Mouse (Mus musculus) T-cell, adult 2 months (primary cell): ENCODE results near the gene Brms1.

Experiments used
- DNase-seq: peaks from one replicate; pipeline ENCODE4 v3.0.0; 2022; ENCODE audit warnings: low spot score

The Brms1 gene

DNA sequence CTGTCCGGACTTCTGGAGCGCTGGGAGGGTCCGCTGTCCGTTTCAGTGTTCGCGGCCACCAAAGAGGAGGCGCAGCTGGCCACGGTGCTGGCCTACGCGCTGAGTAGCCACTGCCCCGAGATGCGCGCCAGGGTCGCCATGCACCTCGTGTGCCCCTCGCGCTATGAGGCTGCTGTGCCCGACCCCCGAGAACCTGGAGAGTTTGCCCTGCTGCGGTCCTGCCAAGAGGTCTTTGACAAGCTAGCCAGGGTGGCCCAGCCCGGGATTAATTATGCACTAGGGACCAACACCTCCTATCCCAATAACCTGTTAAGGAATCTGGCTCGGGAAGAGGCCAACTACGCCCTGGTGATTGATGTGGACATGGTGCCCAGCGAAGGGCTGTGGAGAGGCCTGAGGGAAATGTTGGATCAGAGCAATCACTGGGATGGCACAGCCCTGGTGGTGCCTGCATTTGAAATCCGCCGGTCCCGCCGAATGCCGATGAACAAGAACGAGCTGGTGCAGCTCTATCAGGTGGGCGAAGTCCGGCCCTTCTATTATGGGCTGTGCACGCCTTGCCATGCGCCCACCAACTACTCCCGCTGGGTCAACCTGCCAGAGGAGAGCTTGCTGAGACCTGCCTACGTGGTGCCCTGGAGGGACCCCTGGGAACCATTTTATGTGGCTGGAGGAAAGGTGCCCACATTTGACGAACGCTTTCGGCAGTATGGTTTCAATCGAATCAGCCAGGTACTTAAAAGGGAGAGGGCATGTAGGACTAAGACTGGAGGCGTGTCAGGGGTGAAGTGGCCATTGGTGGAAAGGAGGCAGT is 1.6 kb upstream of the Brms1 start:
- no peak for DNase-seq

DNA sequence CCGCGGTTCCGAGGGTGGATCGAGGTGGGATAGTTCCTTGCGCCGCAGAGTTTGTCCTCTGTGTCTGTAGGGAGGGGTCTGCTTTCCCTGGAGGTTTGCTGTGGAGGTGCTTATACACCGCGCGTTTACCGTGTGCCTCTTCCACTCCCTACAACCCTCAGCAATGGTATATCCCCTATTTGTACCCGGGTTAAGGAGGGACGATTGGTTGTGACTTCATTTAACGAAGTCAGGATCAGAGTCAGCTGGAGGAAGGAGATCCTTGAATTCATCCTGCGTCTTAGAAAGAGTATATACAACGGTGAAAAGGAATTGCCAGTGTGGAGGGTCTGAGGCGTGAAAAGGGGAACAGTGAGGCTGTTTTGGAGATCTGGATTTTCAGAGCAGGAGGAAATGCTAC is 434 bp downstream of the Brms1 start:
- no peak for DNase-seq

DNA sequence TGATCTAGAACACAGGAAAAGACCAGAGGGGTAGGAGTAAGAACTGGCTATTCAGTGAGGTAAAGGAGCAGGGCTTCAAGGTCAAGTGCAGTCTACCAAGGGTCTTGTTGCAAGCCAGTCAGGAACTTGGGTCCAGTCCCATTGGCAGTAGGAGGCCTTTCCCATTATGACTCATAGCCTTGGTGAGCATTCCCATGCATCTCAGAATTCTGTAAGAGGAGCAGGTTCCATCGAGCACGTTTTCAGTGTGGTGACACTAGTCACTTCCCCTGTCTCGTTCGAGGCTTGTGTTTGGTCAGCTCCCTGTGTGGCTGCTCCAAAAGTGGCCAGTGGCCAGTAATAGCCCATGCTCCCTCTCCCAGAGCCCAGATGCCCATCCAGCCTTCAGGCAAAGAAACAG is 4.4 kb downstream of the Brms1 start:
- no peak for DNase-seq

DNA sequence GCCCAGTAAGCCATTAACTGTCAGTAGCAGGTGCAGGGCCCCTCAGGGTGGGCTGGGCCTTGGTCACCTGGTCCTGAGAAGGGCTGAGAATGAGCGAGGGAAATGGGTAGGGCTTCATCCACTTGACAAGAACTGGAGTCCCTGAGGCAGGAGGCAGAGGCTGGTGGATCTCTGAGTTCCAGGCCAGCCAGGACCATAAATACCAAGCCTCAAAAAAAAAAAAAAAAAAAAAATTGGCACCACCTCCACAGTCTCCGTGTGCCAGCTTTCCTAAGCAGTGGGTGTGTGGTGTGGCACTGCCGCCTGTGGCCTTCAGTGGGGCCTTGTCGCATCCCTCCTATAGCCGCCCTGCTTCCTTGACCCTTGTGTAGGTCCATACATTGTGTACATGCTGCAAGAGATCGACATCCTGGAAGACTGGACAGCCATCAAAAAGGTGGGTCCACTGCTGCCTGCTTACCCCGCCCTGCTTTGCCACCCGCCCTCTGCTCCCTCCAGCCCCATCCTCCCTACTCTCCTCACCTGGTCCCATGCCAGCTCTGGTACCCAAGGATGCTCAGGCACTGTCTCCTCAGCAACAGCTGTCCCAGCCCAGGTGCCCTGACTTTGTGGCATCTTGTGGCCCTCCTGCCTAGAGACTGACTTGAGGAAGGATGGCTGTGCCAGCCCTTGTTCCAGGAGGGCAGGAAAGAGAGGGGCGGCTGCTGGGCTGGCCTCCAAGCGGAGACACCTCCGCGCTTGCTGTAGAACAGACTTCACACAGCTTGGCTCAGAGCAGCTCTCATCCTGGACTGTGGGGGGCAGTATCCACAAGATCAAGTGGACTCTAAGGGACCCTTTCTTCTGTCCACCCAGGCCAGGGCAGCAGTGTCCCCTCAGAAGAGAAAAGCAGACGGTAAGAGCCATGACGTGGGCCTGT is 7.2 kb downstream of the Brms1 start:
- DNase-seq: no peak

DNA sequence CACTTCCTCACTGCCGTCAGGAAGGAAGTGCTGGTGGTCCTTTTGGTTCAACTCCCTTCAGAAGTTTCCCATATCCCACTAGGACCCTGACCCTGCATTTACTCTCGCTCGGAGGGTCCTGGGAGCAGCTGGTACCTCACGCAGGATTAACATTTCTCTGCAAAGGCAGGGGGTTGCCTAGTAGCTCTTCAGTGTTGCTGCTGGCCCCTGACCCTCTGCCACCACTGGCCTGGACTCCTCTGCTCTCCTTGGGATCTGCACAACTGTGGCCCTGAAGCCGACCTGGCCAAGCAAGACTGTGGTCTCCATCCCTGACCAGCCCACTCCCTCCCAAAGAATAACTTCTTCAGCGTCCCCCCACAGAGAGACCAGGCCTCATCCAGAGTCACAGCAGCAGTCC is 8.2 kb downstream of the Brms1 start:
- DNase-seq: no peak

DNA sequence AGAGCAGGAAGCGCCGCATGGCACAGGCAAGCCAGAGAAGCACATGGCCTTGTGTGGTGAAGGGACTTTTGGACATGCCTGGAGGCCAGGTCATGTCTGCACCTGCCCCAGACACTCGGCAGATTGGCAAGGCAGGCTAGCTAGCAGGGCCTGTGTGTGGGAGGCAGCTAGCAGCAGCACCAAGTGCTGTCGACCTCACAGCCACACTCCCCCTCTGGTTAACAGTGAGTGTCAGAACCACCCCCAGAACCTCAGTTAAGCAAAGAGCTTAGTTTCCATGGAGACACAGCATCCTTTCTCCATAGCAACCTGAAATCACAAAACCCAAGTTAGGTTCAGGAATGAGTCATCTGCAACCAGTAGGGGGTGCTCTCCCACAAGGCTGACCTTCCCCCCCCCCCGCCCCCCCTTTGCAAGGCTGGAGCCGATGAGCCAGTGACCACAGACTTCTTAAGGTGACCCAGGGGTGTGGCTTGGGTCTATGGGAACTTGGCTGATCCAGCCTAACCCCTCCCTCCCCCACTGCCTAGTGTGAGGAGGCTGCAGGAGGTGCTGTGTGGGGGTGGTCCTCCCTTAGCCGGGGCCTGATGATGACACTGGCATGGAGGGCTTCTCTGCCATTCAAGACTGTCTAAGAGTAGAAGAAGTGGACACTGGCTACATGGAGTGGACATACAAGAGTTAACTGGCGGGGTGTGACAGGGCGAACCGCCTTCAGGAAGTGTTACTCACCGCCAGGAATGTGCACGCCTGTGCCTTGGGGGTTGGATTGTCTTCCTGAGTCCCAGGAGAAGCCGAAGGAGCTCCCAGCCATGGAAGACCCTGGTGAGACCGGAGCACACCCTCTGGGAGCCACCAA is 9.1 kb downstream of the Brms1 start, which contains the start of gene Rin1:
TSS of gene Rin1 (plus strand) at position 435 of the 859 bp plus-strand sequence.
- DNase-seq: peak; percentile 54

DNA sequence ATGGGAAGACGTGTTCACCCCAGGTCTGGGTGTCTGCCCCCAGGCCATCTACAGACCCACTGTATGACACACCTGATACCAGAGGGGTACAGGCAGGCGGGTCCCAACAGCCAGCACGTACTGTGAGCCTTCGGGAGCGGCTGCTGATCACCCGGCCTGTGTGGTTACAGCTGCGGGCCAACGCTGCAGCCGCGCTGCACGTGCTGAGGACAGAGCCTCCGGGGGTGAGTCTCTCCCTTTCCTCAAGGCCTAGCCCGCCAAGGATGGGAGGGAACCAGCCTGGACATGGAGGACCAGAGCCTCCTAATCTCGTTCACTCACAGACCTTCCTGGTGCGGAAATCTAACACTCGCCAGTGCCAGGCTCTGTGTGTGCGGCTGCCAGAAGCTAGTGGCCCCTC is 9.9 kb downstream of the Brms1 start:
- DNase-seq: no peak

DNA sequence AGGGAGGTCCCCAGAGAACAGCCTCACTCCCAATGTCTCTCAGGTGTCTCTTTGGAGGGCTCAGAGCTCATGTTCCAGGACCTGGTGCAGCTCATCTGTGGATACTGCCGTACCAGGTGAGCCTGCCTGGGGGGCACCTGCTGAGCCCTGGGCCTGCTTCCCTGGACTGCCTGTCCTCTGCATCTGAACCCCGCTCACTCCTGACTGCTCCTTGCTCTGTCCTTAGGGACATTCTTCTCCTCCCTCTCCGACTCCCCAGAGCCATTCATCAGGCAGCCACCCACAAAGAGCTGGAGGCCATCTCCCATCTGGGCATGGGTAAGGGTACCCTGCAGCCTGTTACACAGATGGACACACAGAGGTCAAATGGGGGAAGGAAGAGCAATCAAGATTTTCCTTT is 10.4 kb downstream of the Brms1 start:
- no peak for DNase-seq

DNA sequence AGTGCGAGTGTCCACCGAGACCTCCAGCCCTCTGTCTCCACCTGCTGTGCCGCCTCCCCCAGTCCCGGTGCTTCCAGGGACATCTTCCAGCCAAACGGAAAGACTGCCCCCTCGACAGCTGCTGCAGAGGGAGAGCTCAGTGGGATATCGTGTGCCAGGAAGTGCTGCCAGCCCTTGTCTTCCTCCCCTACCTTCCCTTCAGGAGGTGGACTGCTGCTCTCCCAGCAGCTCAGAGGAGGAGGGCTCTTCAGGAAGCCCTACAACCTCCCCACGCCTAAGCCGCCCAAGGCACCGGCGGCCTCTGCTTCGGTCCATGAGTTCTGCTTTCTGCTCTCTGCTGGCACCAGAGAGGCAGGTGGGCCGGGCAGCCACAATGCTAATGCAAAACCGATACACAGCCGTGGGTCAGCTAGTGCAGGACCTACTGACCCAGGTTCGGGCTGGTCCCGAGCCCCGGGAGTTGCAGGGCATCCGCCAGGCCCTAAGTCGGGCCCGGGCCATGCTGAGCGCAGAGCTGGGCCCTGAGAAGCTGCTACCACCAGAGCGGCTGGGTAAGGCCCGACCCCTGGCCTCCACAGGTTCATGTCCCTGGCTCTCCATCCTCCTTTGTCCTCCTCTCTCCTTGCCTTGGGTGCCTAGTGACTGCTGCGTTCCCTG is 11.1 kb downstream of the Brms1 start:
- DNase-seq: no peak

DNA sequence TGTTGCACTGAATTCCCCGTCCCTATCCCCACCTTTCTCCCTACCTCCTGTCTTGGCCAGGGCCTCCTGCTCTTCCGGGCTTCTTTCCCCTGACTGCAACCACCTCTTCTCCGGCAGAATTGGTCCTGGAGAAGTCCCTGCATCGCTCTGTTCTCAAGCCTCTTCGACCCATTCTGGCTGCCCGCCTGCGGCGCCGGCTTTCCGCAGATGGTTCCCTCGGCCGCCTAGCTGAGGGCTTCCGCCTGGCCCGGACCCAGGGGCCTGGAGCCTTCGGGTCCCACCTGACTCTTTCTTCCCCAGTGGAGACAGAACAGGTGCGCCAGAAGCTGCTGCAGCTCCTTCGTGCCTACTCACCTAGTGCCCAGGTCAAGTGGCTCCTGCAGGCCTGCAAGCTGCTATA is 11.7 kb downstream of the Brms1 start:
- no peak for DNase-seq

DNA sequence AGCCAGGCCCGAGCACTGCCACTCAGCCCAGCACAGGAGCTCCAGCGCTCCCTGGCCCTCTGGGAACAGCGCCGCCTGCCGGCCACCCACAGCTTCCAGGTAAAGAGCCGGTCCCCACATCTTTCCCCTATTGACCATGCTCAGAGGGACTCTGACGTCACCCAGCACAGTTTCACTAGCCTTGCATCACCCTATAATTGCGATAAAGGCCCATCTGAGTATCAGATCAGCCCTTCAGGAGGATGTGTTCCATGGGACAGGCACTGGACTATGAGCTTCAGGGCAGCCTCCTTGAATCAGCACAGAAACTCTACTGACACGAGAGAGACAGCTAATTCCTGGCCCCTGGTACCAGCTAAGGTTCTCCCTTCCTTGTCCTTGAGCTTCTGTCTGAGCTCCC is 12.8 kb downstream of the Brms1 start:
- peak; percentile 50 for DNase-seq

DNA sequence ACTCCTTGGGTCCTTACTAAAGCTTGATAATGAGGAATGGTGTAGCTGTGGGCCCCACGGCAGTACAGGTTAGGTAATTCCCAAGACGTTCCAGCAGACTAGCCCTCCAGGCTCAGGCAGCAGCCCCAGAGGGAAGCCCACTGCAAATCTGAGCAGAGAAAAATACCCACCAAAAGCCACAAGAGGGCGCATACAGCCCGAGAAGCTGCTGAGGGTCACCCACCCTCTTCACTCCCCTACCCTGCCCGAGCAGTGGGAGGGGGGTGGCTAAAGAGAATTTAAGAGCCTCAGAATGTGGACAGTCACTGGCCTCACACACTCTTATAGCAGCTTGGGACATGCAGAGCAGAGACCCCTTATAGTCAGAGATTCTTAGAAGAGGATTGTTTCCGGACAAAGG is 15.1 kb downstream of the Brms1 start:
- no peak for DNase-seq

DNA sequence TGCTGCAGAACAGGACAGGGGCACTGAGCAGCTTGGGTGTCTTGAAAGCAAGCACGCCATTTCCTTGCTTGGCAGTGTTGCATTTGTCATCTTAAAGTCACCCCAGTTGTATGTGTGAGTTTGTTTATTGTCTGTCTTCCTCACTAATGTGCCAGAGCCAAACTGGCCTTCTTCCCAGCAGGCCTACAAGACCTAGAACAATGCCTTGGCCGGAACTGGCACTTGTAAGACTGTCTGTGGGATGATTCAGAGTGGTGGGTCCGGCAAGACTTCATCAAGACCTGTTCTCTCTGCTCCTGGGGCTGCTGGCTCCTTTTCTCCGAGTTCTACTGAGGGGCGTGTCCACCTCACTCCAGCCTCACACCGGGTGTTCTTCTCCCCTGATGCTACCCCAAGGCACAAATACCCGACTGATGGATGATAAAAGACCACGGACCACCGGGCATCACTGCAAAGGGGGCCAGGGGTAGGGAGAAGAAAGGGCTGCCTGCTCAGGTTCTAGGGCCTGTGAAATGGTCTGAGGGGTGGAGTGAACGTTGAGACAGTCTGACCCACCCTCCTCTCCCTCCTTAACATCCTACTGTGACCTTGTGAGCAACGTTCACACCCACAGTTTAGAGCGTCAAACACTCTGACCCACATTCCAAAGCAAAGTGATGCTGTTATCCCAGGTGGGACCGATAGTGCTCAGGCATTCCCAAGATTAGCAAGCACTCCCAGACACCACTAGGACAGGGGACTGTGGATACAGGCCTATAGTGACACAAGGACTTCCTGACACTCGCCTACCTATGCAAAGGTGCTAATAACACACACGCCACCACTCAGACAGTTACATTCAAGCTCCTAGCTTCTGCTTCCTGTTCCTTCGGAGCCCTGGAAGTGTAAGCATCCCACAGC is 17.0 kb downstream of the Brms1 start:
- DNase-seq: no peak

DNA sequence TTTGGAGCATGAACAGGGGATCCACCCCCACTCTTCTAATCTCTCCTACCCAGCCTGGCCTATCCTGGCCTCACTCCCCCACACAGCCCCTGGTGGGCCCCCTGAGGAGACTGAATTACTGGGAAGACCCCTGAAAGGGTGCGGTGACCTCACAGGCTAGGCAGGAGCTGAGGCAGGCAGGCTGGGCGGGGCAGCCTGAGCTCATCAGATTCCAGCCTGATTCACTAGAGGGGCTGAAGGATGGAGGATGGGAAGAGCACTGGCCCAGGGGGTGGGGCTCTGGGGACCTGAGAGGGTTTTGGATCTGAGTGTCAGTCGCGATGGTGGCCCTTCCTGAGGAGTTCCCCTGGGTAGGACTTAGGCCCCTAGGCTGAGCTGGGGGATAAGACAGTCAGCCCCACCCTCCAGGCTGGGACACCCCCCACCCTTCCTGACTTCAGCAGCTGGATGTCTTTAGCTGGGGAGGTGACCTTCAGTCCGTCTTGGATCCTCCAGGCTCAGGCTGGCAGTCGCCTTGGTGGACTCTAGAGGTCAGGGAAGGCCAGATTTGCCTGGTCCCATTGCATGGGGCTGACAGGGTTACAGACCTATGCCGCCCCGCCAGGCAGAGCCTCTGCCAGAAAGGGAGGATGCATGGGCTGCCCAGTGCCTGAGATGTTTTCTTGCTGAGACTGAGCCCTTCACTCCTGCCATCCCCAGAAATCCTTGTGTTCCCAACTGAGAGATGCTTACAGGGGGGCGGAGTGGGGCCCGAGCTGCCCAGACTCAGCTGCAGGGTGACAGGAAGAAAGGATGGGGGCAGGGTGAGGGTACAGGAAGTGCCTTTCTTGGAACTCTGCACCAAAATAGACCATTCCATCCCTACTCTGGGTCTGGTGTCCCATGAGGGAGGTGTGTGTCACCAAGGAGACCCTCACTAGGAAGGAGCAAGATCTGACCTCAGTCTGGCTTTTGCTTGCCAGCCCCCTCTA is 17.9 kb downstream of the Brms1 start:
- DNase-seq: no peak

DNA sequence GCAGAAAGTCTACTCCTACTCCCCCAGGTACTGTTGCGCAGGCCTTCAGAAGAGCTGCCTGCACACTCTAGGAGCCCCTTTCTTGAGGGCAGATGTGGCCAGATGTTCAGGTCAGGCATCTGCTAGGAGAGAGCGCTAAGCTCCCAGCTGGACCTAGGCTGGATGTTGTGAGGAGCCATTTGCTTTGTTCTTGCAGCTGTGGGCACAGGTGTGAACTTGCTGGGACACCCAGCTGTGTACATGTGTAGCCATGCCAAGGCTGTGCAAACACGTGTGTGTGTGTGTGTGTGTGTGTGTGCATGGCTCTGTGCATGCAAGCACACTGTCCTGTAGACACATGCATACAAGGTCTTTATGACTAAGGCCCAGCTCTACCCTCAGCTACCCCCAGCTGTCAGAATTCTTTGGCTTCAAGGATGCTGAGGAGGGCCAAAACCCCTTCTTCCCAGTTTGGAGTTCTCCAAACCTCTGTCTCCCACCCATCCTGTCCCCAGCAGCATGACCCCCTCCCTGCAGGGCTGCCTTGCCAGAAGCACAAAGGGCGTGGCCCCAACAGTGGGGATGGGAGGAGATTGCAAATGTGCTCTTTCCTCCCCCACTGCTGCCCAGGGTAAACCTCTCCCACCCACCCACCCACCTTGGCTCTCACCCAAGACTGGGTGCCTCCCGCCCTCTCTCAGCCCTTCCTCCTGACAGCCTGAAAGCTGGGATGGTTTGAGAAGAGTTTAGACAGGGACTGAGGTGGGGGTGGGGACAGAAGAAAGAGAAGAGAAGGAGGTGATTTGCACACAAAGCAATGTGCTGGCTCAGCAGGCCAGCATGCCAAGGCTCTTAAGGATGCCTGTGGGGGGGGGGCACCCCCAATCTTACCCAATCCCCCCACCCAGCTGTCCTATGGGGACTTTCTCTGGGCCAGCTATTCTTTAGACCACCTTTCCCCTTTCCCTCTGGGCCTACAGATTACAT is 19.5 kb downstream of the Brms1 start:
- no peak for DNase-seq

DNA sequence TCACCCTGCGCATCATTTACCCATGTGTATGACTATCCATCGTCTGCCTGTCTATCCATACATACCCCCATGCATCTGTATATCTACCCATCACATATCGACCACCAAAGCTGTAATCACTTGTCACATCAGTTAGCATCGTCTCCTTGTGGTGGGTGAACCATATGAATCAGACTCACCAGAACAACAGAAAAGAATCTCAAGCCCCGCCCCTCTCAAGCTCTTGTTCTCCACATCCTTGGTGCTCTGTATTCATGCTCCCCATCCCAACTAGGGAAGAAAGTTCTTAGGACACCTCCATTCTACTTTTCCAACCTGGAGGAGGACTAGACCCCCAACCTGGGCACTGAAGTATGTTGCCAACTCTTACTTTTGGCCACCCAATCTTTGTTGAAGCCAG is 20.9 kb downstream of the Brms1 start:
- DNase-seq: no peak

DNA sequence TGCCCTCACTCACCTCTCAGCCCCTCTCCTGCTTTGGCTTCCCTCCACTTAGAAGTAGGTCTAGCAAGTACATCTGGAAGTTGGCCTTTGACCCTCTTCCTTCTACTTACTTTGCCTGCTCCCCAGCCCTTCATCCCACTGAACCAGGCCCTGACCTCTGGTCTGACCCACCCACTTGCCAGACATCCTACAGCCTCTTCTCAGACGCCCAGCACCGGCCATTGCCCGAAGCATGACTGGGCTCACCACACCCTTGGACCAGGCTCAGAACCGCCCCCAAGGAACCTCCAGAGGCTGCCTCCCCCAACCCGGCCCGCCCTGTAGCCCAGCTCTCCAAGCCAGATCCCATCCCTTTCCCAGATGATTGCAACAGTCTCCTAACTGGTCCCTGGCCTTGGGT is 21.3 kb downstream of the Brms1 start:
- DNase-seq: no peak

DNA sequence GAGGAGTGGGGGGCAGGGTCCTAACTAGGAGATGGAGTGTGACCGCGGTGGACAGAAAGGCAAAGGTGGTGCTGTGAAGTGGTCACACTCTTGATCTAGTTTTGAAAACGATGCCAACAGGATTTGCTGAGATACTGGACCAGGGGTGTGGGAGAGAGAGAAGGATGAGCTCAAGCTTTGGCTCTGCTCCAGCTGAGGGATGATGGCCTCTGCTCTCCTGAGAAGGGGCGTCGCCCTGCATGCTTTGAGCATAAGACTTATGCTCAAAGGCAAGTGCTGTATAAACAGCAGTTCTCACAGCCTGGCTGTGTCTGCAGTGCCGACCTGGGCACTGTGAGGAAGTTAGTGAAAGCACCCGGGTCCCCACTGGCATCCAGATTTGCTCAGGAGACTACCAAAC is 23.9 kb downstream of the Brms1 start:
- DNase-seq: no peak
